Mouse (Mus musculus): ENCODE measurements around the gene Wdfy3. TPM values are rescaled to one million over a fixed set of nuclear protein-coding genes. Genes with fewer than 3 reads are reported as not detected.

Gene Wdfy3
- total RNA-seq, 2 experiments from 2014 or later, result 119 to 123 TPM

GRCm38 (mm10) chr5:102048416-102048815 lies 21.3 kb downstream of the Wdfy3 start:
- TF ChIP-seq CTCF (conservative IDR thresholded peaks at IDR 0.05), result no peak
- Histone ChIP-seq H3K27ac (no peak overlapping the region), H3K4me3 (no peak overlapping the region)
- DNase-seq (ENCODE audit: low spot score in 2 of 2), result no peak

- Histone ChIP-seq H3K4me3 (no peak overlapping the region), H3K27ac (no peak overlapping the region)
- no peak for DNase-seq (ENCODE audit: low spot score in 2 of 2)
- TF ChIP-seq CTCF (conservative IDR thresholded peaks at IDR 0.05), result no peak
These were observed 23.1 kb downstream of the Wdfy3 start for GRCm38 (mm10) chr5:102046617-102047116.

- H3K27ac ChIP-seq, result no peak overlapping the region
- no peak overlapping the region for H3K4me3 ChIP-seq
- no peak for DNase-seq (ENCODE audit: low spot score in 2 of 2)
- no peak for TF ChIP-seq CTCF (conservative IDR thresholded peaks at IDR 0.05)
These were observed 23.8 kb downstream of the Wdfy3 start for GRCm38 (mm10) chr5:102045636-102046616.

GRCm38 (mm10) chr5:102045177-102045576 lies 24.5 kb downstream of the Wdfy3 start:
- TF ChIP-seq CTCF (conservative IDR thresholded peaks at IDR 0.05), result no peak
- DNase-seq (ENCODE audit: low spot score in 2 of 2), result no peak
- H3K27ac ChIP-seq, result no peak overlapping the region
- H3K4me3 ChIP-seq, result no peak overlapping the region

- Histone ChIP-seq H3K27ac (peak overlapping the region; percentile 60; the same call in 1 of the 2 replicates), H3K4me3 (no peak overlapping the region)
- no peak for DNase-seq (ENCODE audit: low spot score in 2 of 2)
- no peak for TF ChIP-seq CTCF (conservative IDR thresholded peaks at IDR 0.05)
These were observed 36.4 kb downstream of the Wdfy3 start for GRCm38 (mm10) chr5:102033281-102033680.

GRCm38 (mm10) chr5:102032594-102033240 lies 37.0 kb downstream of the Wdfy3 start:
- no peak for TF ChIP-seq CTCF (conservative IDR thresholded peaks at IDR 0.05)
- no peak overlapping the region for H3K4me3 ChIP-seq
- peak overlapping the region; percentile 60 for H3K27ac ChIP-seq
- no peak for DNase-seq (ENCODE audit: low spot score in 2 of 2)

- no peak for TF ChIP-seq CTCF (conservative IDR thresholded peaks at IDR 0.05)
- Histone ChIP-seq H3K27ac (peak overlapping the region; percentile 60), H3K4me3 (no peak overlapping the region)
- no peak for DNase-seq (ENCODE audit: low spot score in 2 of 2)
These were observed 37.5 kb downstream of the Wdfy3 start for GRCm38 (mm10) chr5:102032191-102032590.

GRCm38 (mm10) chr5:102023376-102023775 lies 46.3 kb downstream of the Wdfy3 start:
- DNase-seq (ENCODE audit: low spot score in 2 of 2), result no peak
- no peak for TF ChIP-seq CTCF (conservative IDR thresholded peaks at IDR 0.05)

GRCm38 (mm10) chr5:102022018-102022898 lies 47.5 kb downstream of the Wdfy3 start:
- DNase-seq (ENCODE audit: low spot score in 2 of 2), result no peak
- no peak overlapping the region for H3K27ac ChIP-seq
- no peak overlapping the region for H3K4me3 ChIP-seq
- TF ChIP-seq CTCF (conservative IDR thresholded peaks at IDR 0.05), result no peak

More at GRCm38 (mm10) chr5:102023376-102023775, 46.3 kb downstream of the Wdfy3 start:
- Histone ChIP-seq H3K4me3 (no peak overlapping the region), H3K27ac (no peak overlapping the region)

- peak in 1 of 2 experiments; percentile 39 for DNase-seq (ENCODE audit: low spot score in 2 of 2)
- H3K4me3 ChIP-seq, result no peak overlapping the region
- no peak for TF ChIP-seq CTCF (conservative IDR thresholded peaks at IDR 0.05)
- H3K27ac ChIP-seq, result no peak overlapping the region
These were observed 55.5 kb downstream of the Wdfy3 start for GRCm38 (mm10) chr5:102014235-102014634.

GRCm38 (mm10) chr5:102013781-102014180 lies 55.9 kb downstream of the Wdfy3 start:
- DNase-seq (ENCODE audit: low spot score in 2 of 2), result no peak
- TF ChIP-seq CTCF (conservative IDR thresholded peaks at IDR 0.05), result no peak
- Histone ChIP-seq H3K4me3 (no peak overlapping the region), H3K27ac (no peak overlapping the region)

- no peak for TF ChIP-seq CTCF (conservative IDR thresholded peaks at IDR 0.05)
- no peak overlapping the region for H3K27ac ChIP-seq
- no peak overlapping the region for H3K4me3 ChIP-seq
- no peak for DNase-seq (ENCODE audit: low spot score in 2 of 2)
These were observed 58.8 kb downstream of the Wdfy3 start for GRCm38 (mm10) chr5:102010961-102011360.
